Mouse (Mus musculus) brain, embryonic 14.5 days (tissue): ENCODE results near the gene Atp6v1a.

Experiments used
- CTCF ChIP-seq: fragments of 200-500 bp; IDR thresholded peaks from 2 replicates; pipeline ENCODE4 v1.5.1; 2012; ENCODE audit warnings: inconsistent platforms, mild to moderate bottlenecking, moderate library complexity, borderline replicate concordance; ENCODE audit not compliant: insufficient read depth, insufficient read length; ENCODE audit errors: extremely low read depth
- POLR2A ChIP-seq: fragments of 200-500 bp; IDR thresholded peaks from 2 replicates; pipeline ENCODE4 v1.6.1; 2012; ENCODE audit warnings: mild to moderate bottlenecking, inconsistent platforms, borderline replicate concordance; ENCODE audit not compliant: poor library complexity, insufficient read depth, insufficient read length, severe bottlenecking; ENCODE audit errors: extremely low read depth

- no peak for TF ChIP-seq POLR2A
- TF ChIP-seq CTCF: no peak
These were observed 13.1 kb downstream of the Atp6v1a start for GRCm38 (mm10) chr16:44126437-44126836.
